Mouse (Mus musculus): ENCODE results near the gene Pde6g.

DNA sequence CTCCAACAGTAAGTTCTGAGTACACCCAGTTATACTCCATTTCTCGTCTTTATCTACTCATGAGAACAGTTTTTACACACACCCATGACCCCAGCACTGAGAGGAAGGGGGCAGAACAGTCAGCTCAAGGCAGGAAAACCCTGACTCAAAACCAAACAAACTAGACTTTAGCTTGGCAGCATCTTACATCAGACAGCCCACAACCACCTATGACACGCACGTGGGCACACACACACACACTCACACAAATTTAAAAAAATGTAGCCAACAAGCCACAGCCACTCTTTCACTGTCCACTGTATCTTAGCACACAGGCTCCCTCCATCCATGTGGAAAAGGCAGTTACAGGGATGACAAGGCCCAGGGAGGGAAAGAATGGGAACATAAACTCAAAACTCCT is 26.6 kb downstream of the Pde6g start:
- TF ChIP-seq CTCF (IDR thresholded peaks at IDR 0.05; ENCODE audit: low read depth, low read length) (no peak), GATA1 (IDR thresholded peaks at IDR 0.05; ENCODE audit: borderline replicate concordance, low read length) (no peak), GATA2 (IDR thresholded peaks at IDR 0.05; ENCODE audit: borderline replicate concordance, low read depth, low read length) (no peak), TAL1 (conservative IDR thresholded peaks at IDR 0.05; ENCODE audit: low read depth, low read length) (no peak), POLR2AphosphoS5 (IDR thresholded peaks at IDR 0.05; ENCODE audit: insufficient replicate concordance, low read depth, low read length) (no peak)
